Mouse (Mus musculus): Measurements from ENCODE around the gene Duxf3. TPM values are rescaled to one million over a fixed set of nuclear protein-coding genes. Genes with fewer than 3 reads are reported as not detected.
"Not testable (repeated sequence)": the region's sequence is repeated elsewhere in the genome, so short reads cannot be mapped to it uniquely, and the experiment has no call there.

Duxf3 gene
- 0.67 TPM in 1 of 2 replicates, not detected in the other for polyA plus RNA-seq (2015; fragmentation: Nextera tagmentation; extraction: Ambion mirVana)

DNA sequence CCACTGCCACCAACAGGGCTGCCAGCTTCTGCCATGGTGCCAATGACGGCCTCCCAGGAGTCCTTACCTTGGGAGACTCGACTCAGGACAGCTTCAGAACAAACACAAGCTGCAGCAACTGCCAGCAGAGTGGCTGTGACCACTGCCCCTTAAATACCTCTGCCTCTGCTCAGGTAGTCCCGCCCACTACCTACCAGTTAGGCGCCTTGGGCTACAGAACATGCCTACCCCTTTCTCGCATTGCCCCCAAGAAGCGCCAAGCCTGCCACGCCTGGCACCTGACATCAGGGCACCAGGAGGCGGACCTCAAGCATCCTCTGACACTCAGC lies at the start of gene Duxf3:
Gene Duxf3 (minus strand): TSS at position 35 of the 329 bp plus-strand sequence.
- not testable (repeated sequence) for H3K36me3 ChIP-seq (ENCODE audit: control insufficient read depth, insufficient read depth, low read length); H3K4me3 ChIP-seq (ENCODE audit: low read depth, low read length); DNase-seq (ENCODE audit: low spot score); H3K27me3 ChIP-seq (ENCODE audit: control insufficient read depth, insufficient read depth, low read length); H3K4me2 ChIP-seq (replicated peaks; ENCODE audit: low read depth); H3K4me1 ChIP-seq (replicated peaks; ENCODE audit: control insufficient read depth, insufficient read depth); H3K9ac ChIP-seq (ENCODE audit: low read length); H3K27ac ChIP-seq (replicated peaks)
- 79% methylated on average over 6 of the region's 8 CpGs for WGBS
- H3K9me3 ChIP-seq (ENCODE audit: control insufficient read depth, low read length): peaks cover 12% of the 10 kb centered on the region
- peak; percentile 53 for ATAC-seq (ENCODE audit: low FRiP score, low TSS enrichment)

DNA sequence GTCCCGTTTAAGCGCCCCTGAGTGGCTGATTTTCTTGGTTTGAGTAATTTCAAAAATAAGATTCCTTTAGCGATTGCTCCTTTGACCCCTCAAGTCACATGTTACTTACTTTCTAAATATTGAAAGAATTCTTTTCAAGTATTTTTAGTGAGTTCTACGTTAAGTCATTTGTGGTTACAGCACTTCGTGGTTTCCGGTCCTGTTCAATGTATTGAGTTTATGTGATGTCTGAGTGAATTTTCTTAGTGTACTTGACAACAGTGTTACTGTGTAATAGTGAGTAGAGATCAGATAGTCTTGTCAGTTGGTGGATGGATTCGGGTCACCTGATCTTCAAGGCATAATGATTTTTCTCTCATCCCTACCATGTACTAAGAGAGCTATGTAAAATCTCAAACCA lies 49.8 kb upstream of the Duxf3 start:
- no peak for TF ChIP-seq CTCF (IDR thresholded peaks at IDR 0.05; ENCODE audit: low read depth)
- no peak for TF ChIP-seq EP300 (optimal IDR thresholded peaks at IDR 0.05)
- Histone ChIP-seq H3K27ac (replicated peaks) (no peak overlapping the region), H3K9me3 (ENCODE audit: control insufficient read depth, low read length) (no peaks in the 10 kb centered on the region), H3K4me1 (replicated peaks; ENCODE audit: control insufficient read depth, insufficient read depth) (no peaks in the 10 kb centered on the region), H3K4me2 (replicated peaks; ENCODE audit: low read depth) (no peak overlapping the region), H3K4me3 (ENCODE audit: low read depth, low read length) (no peak overlapping the region), H3K9ac (ENCODE audit: low read length) (no peak overlapping the region), H3K36me3 (ENCODE audit: control insufficient read depth, insufficient read depth, low read length) (peaks cover 7% of the 10 kb centered on the region), H3K27me3 (ENCODE audit: control insufficient read depth, insufficient read depth, low read length) (no peaks in the 10 kb centered on the region)
- no peak for ATAC-seq (ENCODE audit: low FRiP score, low TSS enrichment)
- DNase-seq (ENCODE audit: low spot score): no peak
- WGBS: 93% methylated on average over 7 of the region's 7 CpGs

GRCm38 (mm10) chr10:58258466-58258865 lies 26.0 kb upstream of the Duxf3 start:
- peaks cover 6% of the 10 kb centered on the region; the same call in 1 of the 2 replicates for H3K36me3 ChIP-seq (ENCODE audit: control insufficient read depth, insufficient read depth, low read length)

GRCm38 (mm10) chr10:58255954-58256353 lies 23.5 kb upstream of the Duxf3 start:
- Histone ChIP-seq H3K4me2 (replicated peaks; ENCODE audit: low read depth) (peak overlapping the region; percentile 71), H3K36me3 (ENCODE audit: control insufficient read depth, insufficient read depth, low read length) (peaks cover 6% of the 10 kb centered on the region; the same call in 1 of the 2 replicates), H3K9me3 (ENCODE audit: control insufficient read depth, low read length) (no peaks in the 10 kb centered on the region), H3K27me3 (ENCODE audit: control insufficient read depth, insufficient read depth, low read length) (no peaks in the 10 kb centered on the region), H3K4me3 (ENCODE audit: low read depth, low read length) (peak overlapping the region; percentile 64), H3K9ac (ENCODE audit: low read length) (peak overlapping the region; percentile 89), H3K4me1 (replicated peaks; ENCODE audit: control insufficient read depth, insufficient read depth) (no peaks in the 10 kb centered on the region), H3K27ac (replicated peaks) (peak overlapping the region; percentile 1; the same call in 1 of the 2 replicates)
- no peak for TF ChIP-seq CTCF (IDR thresholded peaks at IDR 0.05; ENCODE audit: low read depth)
- no peak for TF ChIP-seq EP300 (optimal IDR thresholded peaks at IDR 0.05)
- ATAC-seq (ENCODE audit: low FRiP score, low TSS enrichment) (peak; percentile 75), DNase-seq (ENCODE audit: low spot score) (peak; percentile 29)
- WGBS: under 1% methylated on average over 4 of the region's 4 CpGs

More at GRCm38 (mm10) chr10:58258466-58258865, 26.0 kb upstream of the Duxf3 start:
- H3K27me3 ChIP-seq (ENCODE audit: control insufficient read depth, insufficient read depth, low read length): no peaks in the 10 kb centered on the region
- H3K4me3 ChIP-seq (ENCODE audit: low read depth, low read length): no peak overlapping the region
- H3K4me2 ChIP-seq (replicated peaks; ENCODE audit: low read depth): no peak overlapping the region
- ATAC-seq (ENCODE audit: low FRiP score, low TSS enrichment) (no peak), DNase-seq (ENCODE audit: low spot score) (no peak)
- no peaks in the 10 kb centered on the region for H3K4me1 ChIP-seq (replicated peaks; ENCODE audit: control insufficient read depth, insufficient read depth)
- no peaks in the 10 kb centered on the region for H3K9me3 ChIP-seq (ENCODE audit: control insufficient read depth, low read length)
- no peak overlapping the region for H3K9ac ChIP-seq (ENCODE audit: low read length)
- no peak for TF ChIP-seq EP300 (optimal IDR thresholded peaks at IDR 0.05)
- TF ChIP-seq CTCF (IDR thresholded peaks at IDR 0.05; ENCODE audit: low read depth): peak; percentile 57
- 45% methylated on average over 5 of the region's 5 CpGs for WGBS
- H3K27ac ChIP-seq (replicated peaks): no peak overlapping the region

GRCm38 (mm10) chr10:58255213-58255892 lies 22.9 kb upstream of the Duxf3 start, which contains the start of gene Gcc2:
Gcc2 (plus strand) TSS chr10:58255497.
- Histone ChIP-seq H3K9ac (ENCODE audit: low read length) (peak within 1 kb of the TSS; percentile 89), H3K36me3 (ENCODE audit: control insufficient read depth, insufficient read depth, low read length) (peaks cover 6% of the 10 kb centered on the region; the same call in 1 of the 2 replicates), H3K27me3 (ENCODE audit: control insufficient read depth, insufficient read depth, low read length) (no peaks in the 10 kb centered on the region), H3K4me2 (replicated peaks; ENCODE audit: low read depth) (peak within 1 kb of the TSS; percentile 71), H3K9me3 (ENCODE audit: control insufficient read depth, low read length) (no peaks in the 10 kb centered on the region), H3K27ac (replicated peaks) (peak within 1 kb of the TSS; percentile 92), H3K4me1 (replicated peaks; ENCODE audit: control insufficient read depth, insufficient read depth) (no peaks in the 10 kb centered on the region), H3K4me3 (ENCODE audit: low read depth, low read length) (peak within 1 kb of the TSS; percentile 64)
- peak; percentile 97 for DNase-seq (ENCODE audit: low spot score)
- no peak for TF ChIP-seq EP300 (optimal IDR thresholded peaks at IDR 0.05)
- TF ChIP-seq CTCF (IDR thresholded peaks at IDR 0.05; ENCODE audit: low read depth): peak; percentile 12; the same call in 1 of the 2 replicates
- WGBS: under 1% methylated on average over 57 of the region's 58 CpGs
- ATAC-seq (ENCODE audit: low FRiP score, low TSS enrichment): peak; percentile 99

GRCm38 (mm10) chr10:58254635-58255175 lies 22.2 kb upstream of the Duxf3 start:
- peak; percentile 11 for ATAC-seq (ENCODE audit: low FRiP score, low TSS enrichment)
- TF ChIP-seq EP300 (optimal IDR thresholded peaks at IDR 0.05) (no peak), CTCF (IDR thresholded peaks at IDR 0.05; ENCODE audit: low read depth) (no peak)

More at GRCm38 (mm10) chr10:58254635-58255175, 22.2 kb upstream of the Duxf3 start:
- Histone ChIP-seq H3K9me3 (ENCODE audit: control insufficient read depth, low read length) (no peaks in the 10 kb centered on the region), H3K27ac (replicated peaks) (no peak overlapping the region), H3K4me1 (replicated peaks; ENCODE audit: control insufficient read depth, insufficient read depth) (no peaks in the 10 kb centered on the region), H3K4me3 (ENCODE audit: low read depth, low read length) (peak overlapping the region; percentile 64), H3K27me3 (ENCODE audit: control insufficient read depth, insufficient read depth, low read length) (no peaks in the 10 kb centered on the region), H3K36me3 (ENCODE audit: control insufficient read depth, insufficient read depth, low read length) (peaks cover 3% of the 10 kb centered on the region; the same call in 1 of the 2 replicates), H3K4me2 (replicated peaks; ENCODE audit: low read depth) (peak overlapping the region; percentile 71), H3K9ac (ENCODE audit: low read length) (no peak overlapping the region)
- WGBS: 33% methylated on average over 6 of the region's 6 CpGs
- no peak for DNase-seq (ENCODE audit: low spot score)
